In genomic region chr6:122508494-122508893, GRCm38 (mm10) we compare ENCODE assay signal across 19 mouse cellular contexts. TPM values are rescaled to one million over a fixed set of nuclear protein-coding genes. Genes with fewer than 3 reads are reported as not detected.
DNase-seq lines count a peak whose midpoint lies in the region; ATAC-seq and TF ChIP-seq lines count a peak whose summit lies in the region.
"Had no signal": no experiment of that assay in that cellular context is flagged by ENCODE, and none has a peak within 500 bp of the region (broad histone marks: within the 10 kb centered on the region; RNA-seq: fewer than 3 reads in every experiment).

No protein-coding gene starts in this region.

- intact Hi-C loops in gastrocnemius, adult 2 months (cut with DNase I), result no loop called here

- peak; percentile 79 for DNase-seq in gastrocnemius, adult 2 months
- DNase-seq in gastrocnemius, postnatal 4 days (ENCODE audit: low spot score in 2 of 2), result peak; percentile 37 to 59
- peak; percentile 27 to 29 for DNase-seq in lung, postnatal 4 days
- DNase-seq in hindbrain, embryonic 11.5 days (ENCODE audit: low spot score), result no peak
- DNase-seq in hindbrain, embryonic 10.5 days (ENCODE audit: low spot score), result no peak
- DNase-seq: cerebellum, adult 2 months; forebrain, postnatal 0 days; kidney, adult 9 months; layer of hippocampus, adult 9-11 months; retina, postnatal 1 day had no signal

- no peak overlapping the region for H3K9ac ChIP-seq in heart, embryonic 16.5 days (ENCODE audit: low read length)
- no peak overlapping the region for H3K9ac ChIP-seq in hindbrain, embryonic 11.5 days (ENCODE audit: low read depth, low read length)
- H3K9ac ChIP-seq: forebrain, postnatal 0 days; midbrain, embryonic 15.5 days; neural tube, embryonic 12.5 days had no signal

- peak; percentile 88 for ATAC-seq in heart, embryonic 16.5 days (replicated peaks; ENCODE audit: extremely low read depth, insufficient read depth, low FRiP score)
- no peak for ATAC-seq in hindbrain, embryonic 11.5 days (ENCODE audit: low FRiP score)
- ATAC-seq in activated CD4-positive, CD25-positive, alpha-beta regulatory T cell, adult 4 months, result no peak
- ATAC-seq: forebrain, postnatal 0 days; hindbrain, embryonic 16.5 days; midbrain, embryonic 15.5 days had no signal

- no peaks in the 10 kb centered on the region for H3K4me1 ChIP-seq in heart, embryonic 16.5 days (ENCODE audit: control insufficient read depth, insufficient read depth, low read length)
- no peaks in the 10 kb centered on the region for H3K4me1 ChIP-seq in hindbrain, embryonic 11.5 days (replicated peaks; ENCODE audit: control insufficient read depth, insufficient read depth, low read length)
- peaks cover 4% of the 10 kb centered on the region; the same call in 1 of the 2 replicates for H3K4me1 ChIP-seq in hindbrain, embryonic 10.5 days (replicated peaks)
- H3K4me1 ChIP-seq: midbrain, embryonic 15.5 days; neural tube, embryonic 12.5 days had no signal

- H3K27ac ChIP-seq in gastrocnemius, adult 2 months, result peak overlapping the region; percentile 73
- H3K27ac ChIP-seq in heart, embryonic 16.5 days (ENCODE audit: low read length), result peak overlapping the region; percentile 72
- H3K27ac ChIP-seq in hindbrain, embryonic 11.5 days (ENCODE audit: low read depth, low read length), result no peak overlapping the region
- no peak overlapping the region for H3K27ac ChIP-seq in hindbrain, embryonic 10.5 days
- H3K27ac ChIP-seq: macrophage; midbrain, embryonic 15.5 days; neural tube, embryonic 12.5 days had no signal

- H3K4me2 ChIP-seq in heart, embryonic 16.5 days (ENCODE audit: low read depth, low read length), result no peak overlapping the region
- H3K4me2 ChIP-seq in hindbrain, embryonic 11.5 days (replicated peaks; ENCODE audit: low read depth, low read length), result no peak overlapping the region
- H3K4me2 ChIP-seq: midbrain, embryonic 15.5 days; neural tube, embryonic 12.5 days had no signal

- no peak overlapping the region for H3K4me3 ChIP-seq in gastrocnemius, adult 2 months
- H3K4me3 ChIP-seq in heart, embryonic 16.5 days (ENCODE audit: low read length), result no peak overlapping the region
- no peak overlapping the region for H3K4me3 ChIP-seq in hindbrain, embryonic 11.5 days (ENCODE audit: low read depth, low read length)
- no peak overlapping the region for H3K4me3 ChIP-seq in hindbrain, embryonic 10.5 days
- H3K4me3 ChIP-seq: midbrain, embryonic 15.5 days; neural tube, embryonic 12.5 days had no signal

- TF ChIP-seq CTCF in gastrocnemius, adult 2 months (IDR thresholded peaks at IDR 0.05), result no peak

- peaks cover 2% of the 10 kb centered on the region; the same call in 1 of the 2 replicates for H3K27me3 ChIP-seq in heart, embryonic 16.5 days (ENCODE audit: control insufficient read depth, insufficient read depth, low read length)
- H3K27me3 ChIP-seq in hindbrain, embryonic 11.5 days (ENCODE audit: control insufficient read depth, insufficient read depth, low read length), result no peaks in the 10 kb centered on the region
- no peaks in the 10 kb centered on the region for H3K27me3 ChIP-seq in hindbrain, embryonic 10.5 days (ENCODE audit: insufficient read depth, poor library complexity, severe bottlenecking)
- H3K27me3 ChIP-seq: midbrain, embryonic 15.5 days; neural tube, embryonic 12.5 days had no signal

- no peaks in the 10 kb centered on the region for H3K9me3 ChIP-seq in heart, embryonic 16.5 days (replicated peaks; ENCODE audit: control insufficient read depth, low read length)
- no peaks in the 10 kb centered on the region for H3K9me3 ChIP-seq in hindbrain, embryonic 11.5 days (ENCODE audit: control insufficient read depth, low read length)
- H3K9me3 ChIP-seq in hindbrain, embryonic 10.5 days, result no peaks in the 10 kb centered on the region
- H3K9me3 ChIP-seq: midbrain, embryonic 15.5 days; neural tube, embryonic 12.5 days had no signal

- 60% methylated on average over 8 of the region's 8 CpGs for WGBS in heart, embryonic 16.5 days
- 81% methylated on average over 8 of the region's 8 CpGs for WGBS in hindbrain, embryonic 11.5 days
- WGBS in hindbrain, embryonic 10.5 days, result 86% methylated on average over 8 of the region's 8 CpGs

- no peaks in the 10 kb centered on the region for H3K36me3 ChIP-seq in heart, embryonic 16.5 days (ENCODE audit: control insufficient read depth, insufficient read depth)
- no peaks in the 10 kb centered on the region for H3K36me3 ChIP-seq in hindbrain, embryonic 11.5 days (ENCODE audit: control insufficient read depth, insufficient read depth, low read length)
- H3K36me3 ChIP-seq in hindbrain, embryonic 10.5 days, result no peaks in the 10 kb centered on the region
- H3K36me3 ChIP-seq: midbrain, embryonic 15.5 days; neural tube, embryonic 12.5 days had no signal

RNA-seq across cellular contexts. Expression of gene Mfap5, which starts 2.8 kb away (rescaled TPM):
- total RNA-seq in gastrocnemius, adult 2 months (2021), result 10 to 100 TPM; 24.3 to 35.4 TPM
- 100 to 1,000 TPM; 226 to 237 TPM for total RNA-seq in gastrocnemius, postnatal 4 days (2021)
- polyA plus RNA-seq in heart, embryonic 16.5 days (2015; fragmentation: Nextera tagmentation; extraction: Ambion mirVana), result 28.2 and 32.0 TPM in 2 replicates
- 1.2 and 1.6 TPM in 2 replicates for polyA plus RNA-seq in hindbrain, embryonic 11.5 days (2014; fragmentation: Nextera tagmentation; extraction: Ambion mirVana)
- not detected for polyA plus RNA-seq in activated CD4-positive, CD25-positive, alpha-beta regulatory T cell, adult 4 months (2017; shearing (Covaris generic))
- polyA plus RNA-seq in hindbrain, embryonic 10.5 days (2016; fragmentation: Nextera tagmentation; extraction: Ambion mirVana), result 0.40 and 1.1 TPM in 2 replicates
- polyA plus RNA-seq: macrophage had no signal

RNA-seq across cellular contexts. Expression of gene Rimklb, which starts 9.9 kb away (rescaled TPM):
- under 1 TPM in 1 of 2 experiments, not detected in 1; 0.99 TPM for total RNA-seq in gastrocnemius, adult 2 months (2021)
- total RNA-seq in gastrocnemius, postnatal 4 days (2021), result 1 to 10 TPM; 2.1 to 2.9 TPM
- polyA plus RNA-seq in heart, embryonic 16.5 days (2015; fragmentation: Nextera tagmentation; extraction: Ambion mirVana), result 1.6 and 2.4 TPM in 2 replicates
- polyA plus RNA-seq in hindbrain, embryonic 11.5 days (2014; fragmentation: Nextera tagmentation; extraction: Ambion mirVana), result 62.1 and 63.4 TPM in 2 replicates
- under 1 TPM; 0.32 to 0.42 TPM for polyA plus RNA-seq in activated CD4-positive, CD25-positive, alpha-beta regulatory T cell, adult 4 months (2017; shearing (Covaris generic))
- polyA plus RNA-seq in hindbrain, embryonic 10.5 days (2016; fragmentation: Nextera tagmentation; extraction: Ambion mirVana), result 36.6 and 44.2 TPM in 2 replicates
- polyA plus RNA-seq: macrophage had no signal

RNA-seq across cellular contexts. Expression of gene Aicda, which starts 45.1 kb away (rescaled TPM):
- total RNA-seq in gastrocnemius, adult 2 months (2021), result not detected
- not detected for total RNA-seq in gastrocnemius, postnatal 4 days (2021)
- not detected in 2 replicates for polyA plus RNA-seq in heart, embryonic 16.5 days (2015; fragmentation: Nextera tagmentation; extraction: Ambion mirVana)
- 0.11 TPM in 1 of 2 replicates, not detected in the other for polyA plus RNA-seq in hindbrain, embryonic 11.5 days (2014; fragmentation: Nextera tagmentation; extraction: Ambion mirVana)
- polyA plus RNA-seq in activated CD4-positive, CD25-positive, alpha-beta regulatory T cell, adult 4 months (2017; shearing (Covaris generic)), result 1 to 10 TPM; 2.0 to 4.3 TPM
- not detected in 2 replicates for polyA plus RNA-seq in hindbrain, embryonic 10.5 days (2016; fragmentation: Nextera tagmentation; extraction: Ambion mirVana)
- total RNA-seq: adrenal gland, postnatal 4 days had no signal
- polyA plus RNA-seq: cerebellum, adult 2 months; embryonic facial prominence, embryonic 11.5 days; stomach, embryonic 14.5 days had no signal

Comparison
In these comparisons a context has a peak if more than half of its experiments do, and no peak if none do; other contexts are left out.
1. DNase-seq: peak in gastrocnemius, adult 2 months (single experiment), gastrocnemius, postnatal 4 days (2 of 2) and lung, postnatal 4 days (2 of 2); none in hindbrain, embryonic 11.5 days (single experiment) and hindbrain, embryonic 10.5 days (single experiment).
2. H3K27ac ChIP-seq: peak in gastrocnemius, adult 2 months (single experiment) and heart, embryonic 16.5 days (single experiment); none in hindbrain, embryonic 11.5 days (single experiment) and hindbrain, embryonic 10.5 days (single experiment).
3. RNA of gene Mfap5, which starts 2.8 kb away (polyA plus RNA-seq): 28.2 to 32.0 TPM in heart, embryonic 16.5 days; 1.2 to 1.6 TPM in hindbrain, embryonic 11.5 days, 0.40 to 1.1 TPM in hindbrain, embryonic 10.5 days and not detected in activated CD4-positive, CD25-positive, alpha-beta regulatory T cell, adult 4 months; every median in the first group is over 10 times any median in the second.
4. RNA of gene Rimklb, which starts 9.9 kb away (polyA plus RNA-seq): 62.1 to 63.4 TPM in hindbrain, embryonic 11.5 days and 36.6 to 44.2 TPM in hindbrain, embryonic 10.5 days; 1.6 to 2.4 TPM in heart, embryonic 16.5 days and 0.32 to 0.42 TPM in activated CD4-positive, CD25-positive, alpha-beta regulatory T cell, adult 4 months; every median in the first group is over 10 times any median in the second.